Mouse (Mus musculus) cortical plate, adult 2 months (tissue): ENCODE data around the gene Kcnk2.

Experiments
- CTCF ChIP-seq: fragments of 200-500 bp; IDR thresholded peaks from 2 replicates; pipeline ENCODE4 v1.5.1; 2011; ENCODE audit warnings: mild to moderate bottlenecking, control low read depth, low read length; ENCODE audit not compliant: insufficient read depth; ENCODE audit errors: extremely low read depth
- POLR2A ChIP-seq: fragments of 200-500 bp; IDR thresholded peaks from 2 replicates; pipeline ENCODE4 v1.6.1; 2011; ENCODE audit warnings: mild to moderate bottlenecking, low read length, control low read depth; ENCODE audit not compliant: insufficient read depth; ENCODE audit errors: extremely low read depth

DNA sequence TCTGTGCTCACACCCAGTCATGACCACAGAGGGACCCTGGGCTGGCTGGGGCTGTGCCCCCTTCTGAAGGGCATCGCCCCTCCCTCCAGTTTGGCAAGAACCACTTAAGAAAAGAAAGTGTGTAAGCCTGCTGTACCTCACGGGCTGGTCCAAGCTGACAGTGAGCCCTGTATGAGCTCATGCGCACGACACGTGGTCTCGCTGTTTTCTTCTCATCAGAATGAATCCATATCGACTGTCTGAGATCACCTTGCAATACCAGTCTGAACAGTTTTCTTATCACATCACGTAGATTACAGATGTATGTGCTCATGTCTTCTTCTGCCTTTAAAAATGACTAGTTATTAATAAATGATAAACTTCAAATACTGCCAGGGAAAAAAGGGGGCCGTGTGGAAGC, 193.5 kb downstream of the Kcnk2 start:
- TF ChIP-seq CTCF, result no peak
- TF ChIP-seq POLR2A, result no peak
